Mouse (Mus musculus): ENCODE measurements at regions not wholly inside any gene's neighbourhood (a gene's known extent, or its start where the extent isn't known, plus 50 kb on each side); places are given as distances from the start of the nearest gene placed in this dataset.

- Histone ChIP-seq H3K4me2 (ENCODE audit: low read depth, low read length, severe bottlenecking) (no peak overlapping the region), H3K27me3 (ENCODE audit: control insufficient read depth, insufficient read depth, low read length) (no peaks in the 10 kb centered on the region), H3K4me1 (replicated peaks; ENCODE audit: control insufficient read depth, insufficient read depth, low read length) (no peaks in the 10 kb centered on the region), H3K27ac (ENCODE audit: low read depth, low read length) (no peak overlapping the region), H3K36me3 (ENCODE audit: control insufficient read depth, insufficient read depth, low read length) (no peaks in the 10 kb centered on the region), H3K9me3 (ENCODE audit: control insufficient read depth, low read length) (no peaks in the 10 kb centered on the region), H3K4me3 (ENCODE audit: low read depth, low read length) (no peak overlapping the region), H3K9ac (ENCODE audit: low read length) (no peak overlapping the region)
- ATAC-seq (replicated peaks; ENCODE audit: low FRiP score) (no peak), DNase-seq (ENCODE audit: low spot score) (no peak)
Observed at GRCm38 (mm10) chr9:32923925-32924324, 287.9 kb downstream of the Ets1 start.

GRCm38 (mm10) chr9:32924333-32924886 is 288.4 kb downstream of the Ets1 start:
- H3K9me3 ChIP-seq (ENCODE audit: control insufficient read depth, low read length): no peaks in the 10 kb centered on the region
- ATAC-seq (replicated peaks; ENCODE audit: low FRiP score) (no peak), DNase-seq (ENCODE audit: low spot score) (no peak)
- WGBS: 89% methylated on average over 7 of the region's 7 CpGs
- no peak overlapping the region for H3K9ac ChIP-seq (ENCODE audit: low read length)
- no peaks in the 10 kb centered on the region for H3K27me3 ChIP-seq (ENCODE audit: control insufficient read depth, insufficient read depth, low read length)
- H3K4me2 ChIP-seq (ENCODE audit: low read depth, low read length, severe bottlenecking): no peak overlapping the region
- no peaks in the 10 kb centered on the region for H3K36me3 ChIP-seq (ENCODE audit: control insufficient read depth, insufficient read depth, low read length)
- H3K4me1 ChIP-seq (replicated peaks; ENCODE audit: control insufficient read depth, insufficient read depth, low read length): no peaks in the 10 kb centered on the region
- H3K27ac ChIP-seq (ENCODE audit: low read depth, low read length): no peak overlapping the region
- H3K4me3 ChIP-seq (ENCODE audit: low read depth, low read length): no peak overlapping the region

DNA sequence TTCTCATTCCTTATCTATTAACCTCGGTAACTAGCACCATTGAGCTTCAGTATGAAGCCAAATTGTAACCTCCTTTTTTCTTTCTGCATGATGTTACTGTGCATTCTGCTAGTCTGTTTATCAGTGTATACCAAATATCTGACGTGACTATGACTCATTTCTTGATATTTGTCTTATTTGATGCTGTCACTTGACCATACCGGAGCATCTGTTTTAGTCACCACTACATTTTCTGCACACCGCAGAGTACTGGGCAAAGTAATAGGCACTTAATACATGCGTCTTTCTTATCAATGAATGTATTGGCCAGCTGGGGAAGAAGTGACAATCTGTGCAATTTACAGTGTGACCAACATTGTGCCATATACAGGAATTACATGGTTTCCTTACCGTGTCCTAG is 289.0 kb downstream of the Ets1 start:
- Histone ChIP-seq H3K9ac (ENCODE audit: low read length) (no peak overlapping the region), H3K4me1 (replicated peaks; ENCODE audit: control insufficient read depth, insufficient read depth, low read length) (no peaks in the 10 kb centered on the region), H3K36me3 (ENCODE audit: control insufficient read depth, insufficient read depth, low read length) (no peaks in the 10 kb centered on the region), H3K27me3 (ENCODE audit: control insufficient read depth, insufficient read depth, low read length) (no peaks in the 10 kb centered on the region), H3K9me3 (ENCODE audit: control insufficient read depth, low read length) (no peaks in the 10 kb centered on the region), H3K4me3 (ENCODE audit: low read depth, low read length) (no peak overlapping the region), H3K4me2 (ENCODE audit: low read depth, low read length, severe bottlenecking) (no peak overlapping the region), H3K27ac (ENCODE audit: low read depth, low read length) (no peak overlapping the region)
- DNase-seq (ENCODE audit: low spot score) (no peak), ATAC-seq (replicated peaks; ENCODE audit: low FRiP score) (no peak)
- 89% methylated on average over 6 of the region's 6 CpGs for WGBS

DNA sequence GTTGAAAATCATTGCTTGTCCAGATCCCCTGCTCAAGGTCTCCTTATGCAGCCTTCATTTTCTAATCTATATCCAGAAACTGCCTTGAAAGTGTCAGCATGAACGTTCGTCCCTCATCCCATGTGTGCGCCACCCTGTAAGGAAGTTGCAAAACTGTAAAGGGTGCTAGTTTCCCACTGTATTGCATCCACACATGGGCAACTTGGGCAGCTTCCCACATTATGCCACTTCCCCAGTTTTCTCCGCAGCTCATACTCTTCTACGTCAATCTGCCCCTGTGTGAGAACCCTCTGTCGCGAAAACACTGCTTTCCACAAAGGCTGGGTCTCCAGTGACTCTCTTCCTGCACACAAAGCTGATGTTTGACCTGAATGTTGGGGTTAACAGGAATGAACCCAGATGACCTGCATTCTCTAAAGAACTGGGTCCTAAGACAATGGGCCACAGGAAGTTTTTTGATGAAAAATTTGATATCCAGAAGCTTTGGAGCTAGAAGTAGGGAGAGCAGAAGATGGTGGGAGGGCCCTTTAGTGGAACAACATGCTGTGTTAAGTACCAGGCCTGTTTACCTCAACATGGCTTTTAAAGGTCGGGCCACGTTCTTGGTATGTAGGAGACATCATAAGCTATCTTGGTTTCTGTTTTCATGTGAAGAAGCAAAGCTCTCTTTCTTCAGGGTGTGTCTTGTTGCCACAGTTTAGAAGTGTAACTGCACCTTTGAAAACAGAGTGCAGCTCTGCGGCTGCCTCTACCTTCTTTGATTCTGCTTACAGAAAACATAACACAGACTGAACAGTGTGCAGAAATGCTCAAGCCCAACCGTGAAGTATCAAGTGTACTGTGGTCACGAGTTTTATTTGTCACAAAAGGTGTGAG is 289.9 kb downstream of the Ets1 start:
- H3K27ac ChIP-seq (ENCODE audit: low read depth, low read length): no peak overlapping the region
- no peak for ATAC-seq (replicated peaks; ENCODE audit: low FRiP score)
- WGBS: 85% methylated on average over 12 of the region's 12 CpGs
- no peak for DNase-seq (ENCODE audit: low spot score)
- H3K4me2 ChIP-seq (ENCODE audit: low read depth, low read length, severe bottlenecking): no peak overlapping the region
- H3K4me3 ChIP-seq (ENCODE audit: low read depth, low read length): no peak overlapping the region
- H3K36me3 ChIP-seq (ENCODE audit: control insufficient read depth, insufficient read depth, low read length): no peaks in the 10 kb centered on the region
- H3K4me1 ChIP-seq (replicated peaks; ENCODE audit: control insufficient read depth, insufficient read depth, low read length): no peaks in the 10 kb centered on the region
- no peak overlapping the region for H3K9ac ChIP-seq (ENCODE audit: low read length)
- H3K9me3 ChIP-seq (ENCODE audit: control insufficient read depth, low read length): no peaks in the 10 kb centered on the region
- H3K27me3 ChIP-seq (ENCODE audit: control insufficient read depth, insufficient read depth, low read length): no peaks in the 10 kb centered on the region

GRCm38 (mm10) chr9:32927656-32928055 is 291.6 kb downstream of the Ets1 start:
- Histone ChIP-seq H3K4me3 (ENCODE audit: low read depth, low read length) (no peak overlapping the region), H3K4me1 (replicated peaks; ENCODE audit: control insufficient read depth, insufficient read depth, low read length) (no peaks in the 10 kb centered on the region), H3K9ac (ENCODE audit: low read length) (no peak overlapping the region), H3K27me3 (ENCODE audit: control insufficient read depth, insufficient read depth, low read length) (no peaks in the 10 kb centered on the region), H3K4me2 (ENCODE audit: low read depth, low read length, severe bottlenecking) (no peak overlapping the region), H3K36me3 (ENCODE audit: control insufficient read depth, insufficient read depth, low read length) (no peaks in the 10 kb centered on the region), H3K27ac (ENCODE audit: low read depth, low read length) (no peak overlapping the region), H3K9me3 (ENCODE audit: control insufficient read depth, low read length) (no peaks in the 10 kb centered on the region)
- WGBS: 82% methylated on average over 1 of the region's 1 CpGs
- no peak for DNase-seq (ENCODE audit: low spot score)
- no peak for ATAC-seq (replicated peaks; ENCODE audit: low FRiP score)

DNA sequence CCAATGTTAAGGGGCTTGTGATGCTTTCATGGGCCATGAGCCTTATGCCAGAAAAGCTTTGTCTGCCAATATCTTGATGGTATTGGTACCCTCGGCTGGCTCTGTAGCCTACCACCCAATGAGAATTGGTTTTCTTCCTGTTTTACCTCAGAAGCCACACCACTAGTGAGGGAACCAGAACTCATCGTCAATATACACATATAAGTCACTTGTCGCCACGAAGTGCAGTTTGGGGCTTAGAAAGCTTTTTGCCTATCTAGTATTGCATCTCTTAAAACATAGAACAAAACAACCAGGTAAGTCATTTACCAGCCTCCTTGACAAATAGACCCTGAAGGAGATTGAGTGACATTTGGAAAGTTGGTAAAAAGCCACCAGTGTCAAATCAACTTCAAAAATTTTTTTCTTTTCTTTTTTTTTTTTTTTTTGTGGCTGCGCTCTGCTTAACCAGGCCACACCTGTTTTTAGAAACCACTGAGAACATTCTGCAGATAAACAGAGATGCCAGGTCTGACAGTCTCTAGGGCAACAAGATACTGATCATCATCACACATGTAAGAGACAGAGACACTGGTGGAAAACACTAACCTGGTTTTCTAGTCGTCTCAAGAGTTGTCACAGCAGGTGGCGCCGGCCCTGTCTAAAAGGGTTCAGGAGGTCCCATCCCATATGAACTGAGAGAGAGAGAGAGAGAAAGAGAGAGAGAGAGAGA is 292.4 kb downstream of the Ets1 start:
- H3K4me1 ChIP-seq (replicated peaks; ENCODE audit: control insufficient read depth, insufficient read depth, low read length): no peaks in the 10 kb centered on the region
- H3K27me3 ChIP-seq (ENCODE audit: control insufficient read depth, insufficient read depth, low read length): no peaks in the 10 kb centered on the region
- 91% methylated on average over 8 of the region's 8 CpGs for WGBS
- no peak for DNase-seq (ENCODE audit: low spot score)
- no peak overlapping the region for H3K4me2 ChIP-seq (ENCODE audit: low read depth, low read length, severe bottlenecking)
- H3K9me3 ChIP-seq (ENCODE audit: control insufficient read depth, low read length): no peaks in the 10 kb centered on the region
- H3K9ac ChIP-seq (ENCODE audit: low read length): no peak overlapping the region
- H3K4me3 ChIP-seq (ENCODE audit: low read depth, low read length): no peak overlapping the region
- H3K27ac ChIP-seq (ENCODE audit: low read depth, low read length): no peak overlapping the region
- no peaks in the 10 kb centered on the region for H3K36me3 ChIP-seq (ENCODE audit: control insufficient read depth, insufficient read depth, low read length)
- no peak for ATAC-seq (replicated peaks; ENCODE audit: low FRiP score)

- Histone ChIP-seq H3K36me3 (ENCODE audit: control insufficient read depth, insufficient read depth, low read length) (no peaks in the 10 kb centered on the region), H3K4me1 (replicated peaks; ENCODE audit: control insufficient read depth, insufficient read depth, low read length) (no peaks in the 10 kb centered on the region), H3K4me3 (ENCODE audit: low read depth, low read length) (no peak overlapping the region), H3K9ac (ENCODE audit: low read length) (no peak overlapping the region), H3K27ac (ENCODE audit: low read depth, low read length) (no peak overlapping the region), H3K4me2 (ENCODE audit: low read depth, low read length, severe bottlenecking) (no peak overlapping the region), H3K27me3 (ENCODE audit: control insufficient read depth, insufficient read depth, low read length) (no peaks in the 10 kb centered on the region), H3K9me3 (ENCODE audit: control insufficient read depth, low read length) (no peaks in the 10 kb centered on the region)
- ATAC-seq (replicated peaks; ENCODE audit: low FRiP score) (no peak), DNase-seq (ENCODE audit: low spot score) (no peak)
- 81% methylated on average over 1 of the region's 1 CpGs for WGBS
Observed at GRCm38 (mm10) chr9:32929331-32929730, 293.3 kb downstream of the Ets1 start.

GRCm38 (mm10) chr9:32929826-32930225 is 293.8 kb downstream of the Ets1 start:
- DNase-seq (ENCODE audit: low spot score) (no peak), ATAC-seq (replicated peaks; ENCODE audit: low FRiP score) (no peak)
- no peak overlapping the region for H3K4me2 ChIP-seq (ENCODE audit: low read depth, low read length, severe bottlenecking)
- WGBS: 94% methylated on average over 3 of the region's 3 CpGs
- no peaks in the 10 kb centered on the region for H3K9me3 ChIP-seq (ENCODE audit: control insufficient read depth, low read length)
- no peaks in the 10 kb centered on the region for H3K4me1 ChIP-seq (replicated peaks; ENCODE audit: control insufficient read depth, insufficient read depth, low read length)
- H3K9ac ChIP-seq (ENCODE audit: low read length): no peak overlapping the region
- no peak overlapping the region for H3K4me3 ChIP-seq (ENCODE audit: low read depth, low read length)
- H3K36me3 ChIP-seq (ENCODE audit: control insufficient read depth, insufficient read depth, low read length): no peaks in the 10 kb centered on the region
- no peaks in the 10 kb centered on the region for H3K27me3 ChIP-seq (ENCODE audit: control insufficient read depth, insufficient read depth, low read length)
- H3K27ac ChIP-seq (ENCODE audit: low read depth, low read length): no peak overlapping the region
